9 mouse cellular contexts compared by ENCODE assay signal in the genomic region with DNA sequence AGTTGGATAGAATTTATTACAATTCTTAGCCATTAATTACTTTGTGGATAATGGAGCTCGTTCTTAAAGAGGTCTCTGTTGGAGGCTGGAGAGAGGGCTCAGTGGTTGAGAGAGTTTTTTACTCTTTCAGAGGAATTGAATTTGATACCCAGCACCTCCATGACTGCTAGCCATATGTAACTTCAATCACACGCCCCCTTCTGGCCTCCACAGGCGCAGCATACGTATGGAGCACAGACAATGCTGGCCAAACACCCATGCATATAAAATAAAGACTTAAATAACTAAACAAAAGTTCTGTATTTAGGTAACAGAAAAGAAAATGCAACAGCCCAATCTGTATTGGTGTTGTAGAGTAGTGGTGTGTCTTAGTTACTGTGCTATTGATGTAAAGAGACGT. TPM values are rescaled to one million over a fixed set of nuclear protein-coding genes. Genes with fewer than 3 reads are reported as not detected.
DNase-seq lines count a peak whose midpoint lies in the region; ATAC-seq lines count a peak whose summit lies in the region.
"Had no signal": no experiment of that assay in that cellular context is flagged by ENCODE, and none has a peak within 500 bp of the region (broad histone marks: within the 10 kb centered on the region; RNA-seq: fewer than 3 reads in every experiment).

No protein-coding gene starts in this region.

- H3K9me3 ChIP-seq in hindbrain, embryonic 10.5 days: 0 out of 2 replicates have a peak, but pooled peaks cover 2% of the 10 kb centered on the region
- no peaks in the 10 kb centered on the region for H3K9me3 ChIP-seq in hindbrain, embryonic 13.5 days
- H3K9me3 ChIP-seq in limb, embryonic 10.5 days (replicated peaks): no peaks in the 10 kb centered on the region
- H3K9me3 ChIP-seq in forebrain, embryonic 10.5 days: no peaks in the 10 kb centered on the region

- H3K36me3 ChIP-seq in hindbrain, embryonic 10.5 days: peaks cover 92% of the 10 kb centered on the region
- peaks cover 70% of the 10 kb centered on the region for H3K36me3 ChIP-seq in hindbrain, embryonic 13.5 days
- H3K36me3 ChIP-seq in limb, embryonic 10.5 days: peaks cover 92% of the 10 kb centered on the region
- H3K36me3 ChIP-seq in forebrain, embryonic 10.5 days (replicated peaks): peaks cover 92% of the 10 kb centered on the region

- 69% methylated on average over 5 of the region's 5 CpGs for WGBS in hindbrain, embryonic 10.5 days
- WGBS in hindbrain, embryonic 13.5 days: 76% methylated on average over 5 of the region's 5 CpGs
- 63% methylated on average over 5 of the region's 5 CpGs for WGBS in limb, embryonic 10.5 days
- WGBS in forebrain, embryonic 10.5 days: 67% methylated on average over 5 of the region's 5 CpGs

- no peak overlapping the region for H3K9ac ChIP-seq in hindbrain, embryonic 13.5 days

- no peaks in the 10 kb centered on the region for H3K27me3 ChIP-seq in hindbrain, embryonic 10.5 days (ENCODE audit: insufficient read depth, poor library complexity, severe bottlenecking)
- no peaks in the 10 kb centered on the region for H3K27me3 ChIP-seq in hindbrain, embryonic 13.5 days
- no peaks in the 10 kb centered on the region for H3K27me3 ChIP-seq in limb, embryonic 10.5 days (ENCODE audit: low read depth, poor library complexity, severe bottlenecking)
- H3K27me3 ChIP-seq in forebrain, embryonic 10.5 days (ENCODE audit: poor library complexity, severe bottlenecking): no peaks in the 10 kb centered on the region

- no peak overlapping the region for H3K4me2 ChIP-seq in hindbrain, embryonic 13.5 days

- no peak for ATAC-seq in hindbrain, embryonic 13.5 days (ENCODE audit: low FRiP score)

- H3K4me1 ChIP-seq in hindbrain, embryonic 10.5 days (replicated peaks): no peaks in the 10 kb centered on the region
- H3K4me1 ChIP-seq in hindbrain, embryonic 13.5 days (replicated peaks): no peaks in the 10 kb centered on the region
- H3K4me1 ChIP-seq in limb, embryonic 10.5 days: no peaks in the 10 kb centered on the region; the same call in 1 of the 2 replicates
- H3K4me1 ChIP-seq in forebrain, embryonic 10.5 days: no peaks in the 10 kb centered on the region

- H3K4me3 ChIP-seq in hindbrain, embryonic 10.5 days: no peak overlapping the region
- H3K4me3 ChIP-seq in hindbrain, embryonic 13.5 days: no peak overlapping the region
- H3K4me3 ChIP-seq in limb, embryonic 10.5 days: no peak overlapping the region
- no peak overlapping the region for H3K4me3 ChIP-seq in forebrain, embryonic 10.5 days
- H3K4me3 ChIP-seq: erythroblast, embryonic 14.5 days had no signal

- DNase-seq in hindbrain, embryonic 10.5 days (ENCODE audit: low spot score): peak; percentile 36
- peak; percentile 20 for DNase-seq in urinary bladder, postnatal 25 days (ENCODE audit: low spot score)
- DNase-seq in urinary bladder, postnatal 4 days (ENCODE audit: low spot score in 2 of 2): no peak
- peak; percentile 44 for DNase-seq in cerebellum, adult 9-10 months
- peak; percentile 51 for DNase-seq in limb, embryonic 10.5 days (ENCODE audit: low spot score)
- peak; percentile 46 for DNase-seq in thymus, postnatal 0 days (ENCODE audit: low spot score)
- no peak for DNase-seq in forebrain, embryonic 10.5 days (ENCODE audit: extremely low spot score, low spot score)

- H3K27ac ChIP-seq in hindbrain, embryonic 10.5 days: no peak overlapping the region
- no peak overlapping the region for H3K27ac ChIP-seq in hindbrain, embryonic 13.5 days
- no peak overlapping the region for H3K27ac ChIP-seq in limb, embryonic 10.5 days
- no peak overlapping the region for H3K27ac ChIP-seq in forebrain, embryonic 10.5 days

RNA-seq across cellular contexts. Expression of a gene that starts 43.2 kb away (rescaled TPM):
- polyA plus RNA-seq in hindbrain, embryonic 10.5 days (2016; fragmentation: Nextera tagmentation; extraction: Ambion mirVana): 11.4 and 14.2 TPM in 2 replicates
- 8.2 and 8.7 TPM in 2 replicates for polyA plus RNA-seq in hindbrain, embryonic 13.5 days (2015; fragmentation: Nextera tagmentation; extraction: Ambion mirVana)
- 13.2 and 15.5 TPM in 2 replicates for polyA plus RNA-seq in limb, embryonic 10.5 days (2016; fragmentation: Nextera tagmentation; extraction: Ambion mirVana)
- polyA plus RNA-seq in thymus, postnatal 0 days (2015; fragmentation: Nextera tagmentation; extraction: Ambion mirVana): 3.7 and 4.1 TPM in 2 replicates
- 14.0 and 14.2 TPM in 2 replicates for polyA plus RNA-seq in forebrain, embryonic 10.5 days (2016; fragmentation: Nextera tagmentation; extraction: Ambion mirVana)

RNA-seq across cellular contexts. Expression of a gene that starts 47.9 kb away (rescaled TPM):
- 281 and 316 TPM in 2 replicates for polyA plus RNA-seq in hindbrain, embryonic 10.5 days (2016; fragmentation: Nextera tagmentation; extraction: Ambion mirVana)
- polyA plus RNA-seq in hindbrain, embryonic 13.5 days (2015; fragmentation: Nextera tagmentation; extraction: Ambion mirVana): 362 and 376 TPM in 2 replicates
- polyA plus RNA-seq in limb, embryonic 10.5 days (2016; fragmentation: Nextera tagmentation; extraction: Ambion mirVana): 227 and 232 TPM in 2 replicates
- 372 and 403 TPM in 2 replicates for polyA plus RNA-seq in thymus, postnatal 0 days (2015; fragmentation: Nextera tagmentation; extraction: Ambion mirVana)
- 238 and 240 TPM in 2 replicates for polyA plus RNA-seq in forebrain, embryonic 10.5 days (2016; fragmentation: Nextera tagmentation; extraction: Ambion mirVana)

RNA-seq across cellular contexts. Expression of a gene that starts 58.4 kb away (rescaled TPM):
- 0.39 TPM in 2 replicates for polyA plus RNA-seq in hindbrain, embryonic 10.5 days (2016; fragmentation: Nextera tagmentation; extraction: Ambion mirVana)
- polyA plus RNA-seq in hindbrain, embryonic 13.5 days (2015; fragmentation: Nextera tagmentation; extraction: Ambion mirVana): 2.8 and 3.2 TPM in 2 replicates
- polyA plus RNA-seq in limb, embryonic 10.5 days (2016; fragmentation: Nextera tagmentation; extraction: Ambion mirVana): 0.10 and 0.15 TPM in 2 replicates
- polyA plus RNA-seq in thymus, postnatal 0 days (2015; fragmentation: Nextera tagmentation; extraction: Ambion mirVana): 0.09 and 0.30 TPM in 2 replicates
- 0.04 and 0.17 TPM in 2 replicates for polyA plus RNA-seq in forebrain, embryonic 10.5 days (2016; fragmentation: Nextera tagmentation; extraction: Ambion mirVana)
- polyA plus RNA-seq: erythroblast, embryonic 14.5 days had no signal

Comparison
In these comparisons a context has a peak if more than half of its experiments do, and no peak if none do; other contexts are left out.
1. DNase-seq: peak in hindbrain, embryonic 10.5 days (single experiment), urinary bladder, postnatal 25 days (single experiment), cerebellum, adult 9-10 months (single experiment), limb, embryonic 10.5 days (single experiment) and thymus, postnatal 0 days (single experiment); none in urinary bladder, postnatal 4 days (0 of 2) and forebrain, embryonic 10.5 days (single experiment).